Mouse (Mus musculus): ENCODE data around the gene Bach2.

The Bach2 gene

GRCm38 (mm10) chr4:32602660-32603059 lies 364.1 kb downstream of the Bach2 start, which contains the start of gene Gja10:
TSS of gene Gja10 (minus strand) at chr4:32602760.
- in situ Hi-C loops (cut with MboI, MseI) = loop anchor here (10.0 kb wide), 1 partner anchor 252 kb away; no protein-coding TSS in a partner anchor

GRCm38 (mm10) chr4:32615034-32615881 lies 376.7 kb downstream of the Bach2 start, which contains the start of gene Casp8ap2:
TSS of gene Casp8ap2 (plus strand) at chr4:32615451.
- in situ Hi-C loops (cut with MboI, MseI) = loop anchor here (10.0 kb wide), 1 partner anchor 560 kb away; no protein-coding TSS in a partner anchor

GRCm38 (mm10) chr4:32621637-32622036 lies 383.0 kb downstream of the Bach2 start:
- in situ Hi-C loops (cut with MboI, MseI) = no loop called here
